Mouse (Mus musculus) CH12.LX (cell line): ENCODE results near the gene Tmem62. TPM values are rescaled to one million over a fixed set of nuclear protein-coding genes. Genes with fewer than 3 reads are reported as not detected.

ENCODE experiments used
- polyA plus RNA-seq: library from polyadenylated mRNA; unstranded; fragments of >175 nt; gene quantifications from 2 replicates; pipeline ENCODE4 v1.2.1, GENCODE M21; 2012; ENCODE audit warnings: low read depth; ENCODE audit not compliant: insufficient read length
- total RNA-seq, 2 experiments: library from RNA; depleted of rRNA; stranded (reverse); fragments of 300-350 nt in 1 of 2; fragments of >200 nt in 1 of 2; gene quantifications; 2 replicates each; pipeline ENCODE4 v1.2.3; 2012 to 2014

Tmem62 gene
- total and polyA plus RNA-seq, 3 experiments: 4.9 to 5.3 (median 5.2) TPM

Other genes with a start within 250 kb of the Tmem62 start
- 10.1 and 12.9 TPM in 2 replicates for gene Cdan1, start 126.9 kb upstream of the Tmem62 start, total RNA-seq (2012; rRNA removed)
- gene Cdan1, start 126.9 kb upstream of the Tmem62 start, total RNA-seq (2014; rRNA removed): 5.8 and 7.8 TPM in 2 replicates
- gene Cdan1, start 126.9 kb upstream of the Tmem62 start, polyA plus RNA-seq: 13.8 and 14.8 TPM in 2 replicates
- 0.71 and 0.76 TPM in 2 replicates for gene Ttbk2, start 126.4 kb upstream of the Tmem62 start, total RNA-seq (2012; rRNA removed)
- 1.1 and 1.4 TPM in 2 replicates for gene Ttbk2, start 126.4 kb upstream of the Tmem62 start, total RNA-seq (2014; rRNA removed)
- gene Ttbk2, start 126.4 kb upstream of the Tmem62 start, polyA plus RNA-seq: 1.00 and 1.2 TPM in 2 replicates
- 15.4 and 16.0 TPM in 2 replicates for gene Ubr1, start 6.3 kb upstream of the Tmem62 start, total RNA-seq (2012; rRNA removed)
- gene Ubr1, start 6.3 kb upstream of the Tmem62 start, total RNA-seq (2014; rRNA removed): 10.7 and 11.6 TPM in 2 replicates
- gene Ubr1, start 6.3 kb upstream of the Tmem62 start, polyA plus RNA-seq: 18.1 TPM in 2 replicates
- gene Ccndbp1, start 31.4 kb downstream of the Tmem62 start, total RNA-seq (2012; rRNA removed): 20.4 and 23.4 TPM in 2 replicates
- 33.4 and 33.6 TPM in 2 replicates for gene Ccndbp1, start 31.4 kb downstream of the Tmem62 start, total RNA-seq (2014; rRNA removed)
- gene Ccndbp1, start 31.4 kb downstream of the Tmem62 start, polyA plus RNA-seq: 38.8 and 42.7 TPM in 2 replicates
- gene Epb42, start 60.1 kb downstream of the Tmem62 start, total RNA-seq (2012; rRNA removed): not detected in 2 replicates
- gene Epb42, start 60.1 kb downstream of the Tmem62 start, total RNA-seq (2014; rRNA removed): not detected in 2 replicates
- not detected in 2 replicates for gene Epb42, start 60.1 kb downstream of the Tmem62 start, polyA plus RNA-seq
- not detected in 2 replicates for gene Tgm5, start 108.8 kb downstream of the Tmem62 start, total RNA-seq (2012; rRNA removed)
- gene Tgm5, start 108.8 kb downstream of the Tmem62 start, total RNA-seq (2014; rRNA removed): not detected in 2 replicates
- not detected in 2 replicates for gene Tgm5, start 108.8 kb downstream of the Tmem62 start, polyA plus RNA-seq
- gene Tgm7, start 132.8 kb downstream of the Tmem62 start, total RNA-seq (2012; rRNA removed): not detected in 2 replicates
- gene Tgm7, start 132.8 kb downstream of the Tmem62 start, total RNA-seq (2014; rRNA removed): not detected in 2 replicates
- gene Tgm7, start 132.8 kb downstream of the Tmem62 start, polyA plus RNA-seq: not detected in 2 replicates
- 7.3 and 8.1 TPM in 2 replicates for gene Adal, start 163.4 kb downstream of the Tmem62 start, total RNA-seq (2012; rRNA removed)
- gene Adal, start 163.4 kb downstream of the Tmem62 start, total RNA-seq (2014; rRNA removed): 12.5 and 12.8 TPM in 2 replicates
- gene Adal, start 163.4 kb downstream of the Tmem62 start, polyA plus RNA-seq: 10.0 and 10.4 TPM in 2 replicates
- gene Lcmt2, start 163.6 kb downstream of the Tmem62 start, total RNA-seq (2012; rRNA removed): 9.3 and 10.6 TPM in 2 replicates
- gene Lcmt2, start 163.6 kb downstream of the Tmem62 start, total RNA-seq (2014; rRNA removed): 5.7 and 6.4 TPM in 2 replicates
- gene Lcmt2, start 163.6 kb downstream of the Tmem62 start, polyA plus RNA-seq: 11.7 and 12.3 TPM in 2 replicates
- 27.8 and 29.1 TPM in 2 replicates for gene Tubgcp4, start 193.6 kb downstream of the Tmem62 start, total RNA-seq (2012; rRNA removed)
- 31.0 and 35.1 TPM in 2 replicates for gene Tubgcp4, start 193.6 kb downstream of the Tmem62 start, total RNA-seq (2014; rRNA removed)
- gene Tubgcp4, start 193.6 kb downstream of the Tmem62 start, polyA plus RNA-seq: 32.5 and 34.1 TPM in 2 replicates
- gene Zscan29, start 194.1 kb downstream of the Tmem62 start, total RNA-seq (2012; rRNA removed): 6.8 and 7.4 TPM in 2 replicates
- 4.9 and 5.4 TPM in 2 replicates for gene Zscan29, start 194.1 kb downstream of the Tmem62 start, total RNA-seq (2014; rRNA removed)
- 7.0 and 7.3 TPM in 2 replicates for gene Zscan29, start 194.1 kb downstream of the Tmem62 start, polyA plus RNA-seq